Mouse (Mus musculus): ENCODE measurements at regions not wholly inside any gene's neighbourhood (a gene's known extent, or its start where the extent isn't known, plus 50 kb on each side); places are given as distances from the start of the nearest gene placed in this dataset.

- ATAC-seq (replicated peaks; ENCODE audit: low FRiP score, poor library complexity, severe bottlenecking), result no peak
Measured at GRCm38 (mm10) chr3:50882249-50882733, 342.0 kb upstream of the Noct start.

DNA sequence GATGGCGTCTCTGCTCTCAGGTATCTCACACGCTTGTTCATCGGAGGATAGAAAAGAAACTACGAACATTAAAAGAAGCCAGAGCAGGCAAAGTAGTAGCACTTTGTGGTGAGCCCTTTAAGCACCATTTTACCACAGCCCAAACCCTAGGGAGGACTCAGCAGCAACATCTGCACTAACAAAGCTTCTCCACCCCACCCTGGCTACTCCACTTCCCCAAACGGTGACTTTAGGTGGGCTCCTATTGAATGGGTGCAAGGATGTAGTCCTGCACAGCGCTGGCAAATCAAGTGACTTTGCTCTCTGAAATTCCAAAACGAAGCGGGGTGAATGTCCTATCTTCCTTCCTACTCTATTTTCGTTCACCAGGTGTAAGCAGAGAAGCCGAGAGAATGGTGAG is 337.9 kb upstream of the Noct start:
- no peak for ATAC-seq (replicated peaks; ENCODE audit: low FRiP score, poor library complexity, severe bottlenecking)

DNA sequence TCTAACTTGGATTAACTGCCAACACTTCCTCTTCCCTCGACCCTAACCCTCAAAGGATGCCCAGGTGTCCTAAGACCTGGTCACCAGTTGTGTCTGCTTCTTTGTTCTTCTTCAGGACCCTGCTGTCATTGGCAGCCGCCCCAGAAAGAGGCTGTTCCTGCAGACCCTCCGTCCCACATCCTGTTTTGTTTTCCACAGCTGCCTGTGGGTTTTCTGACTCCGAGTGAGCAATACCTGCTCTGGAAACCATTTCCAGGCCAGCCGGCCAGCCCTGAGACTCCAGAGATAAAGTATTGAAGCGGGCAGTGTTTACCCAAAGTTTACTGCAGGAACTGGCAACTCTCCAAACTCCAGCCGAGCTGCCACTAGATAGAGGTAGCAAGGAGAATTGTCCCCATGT is 337.2 kb upstream of the Noct start:
- no peak for ATAC-seq (replicated peaks; ENCODE audit: low FRiP score, poor library complexity, severe bottlenecking)

GRCm38 (mm10) chr3:50888571-50889210 is 335.6 kb upstream of the Noct start:
- no peak for ATAC-seq (replicated peaks; ENCODE audit: low FRiP score, poor library complexity, severe bottlenecking)

GRCm38 (mm10) chr3:50890537-50890936 is 333.7 kb upstream of the Noct start:
- ATAC-seq (replicated peaks; ENCODE audit: low FRiP score, poor library complexity, severe bottlenecking), result no peak

- ATAC-seq (replicated peaks; ENCODE audit: low FRiP score, poor library complexity, severe bottlenecking), result no peak
Measured at GRCm38 (mm10) chr3:50898179-50898578, 326.1 kb upstream of the Noct start.

DNA sequence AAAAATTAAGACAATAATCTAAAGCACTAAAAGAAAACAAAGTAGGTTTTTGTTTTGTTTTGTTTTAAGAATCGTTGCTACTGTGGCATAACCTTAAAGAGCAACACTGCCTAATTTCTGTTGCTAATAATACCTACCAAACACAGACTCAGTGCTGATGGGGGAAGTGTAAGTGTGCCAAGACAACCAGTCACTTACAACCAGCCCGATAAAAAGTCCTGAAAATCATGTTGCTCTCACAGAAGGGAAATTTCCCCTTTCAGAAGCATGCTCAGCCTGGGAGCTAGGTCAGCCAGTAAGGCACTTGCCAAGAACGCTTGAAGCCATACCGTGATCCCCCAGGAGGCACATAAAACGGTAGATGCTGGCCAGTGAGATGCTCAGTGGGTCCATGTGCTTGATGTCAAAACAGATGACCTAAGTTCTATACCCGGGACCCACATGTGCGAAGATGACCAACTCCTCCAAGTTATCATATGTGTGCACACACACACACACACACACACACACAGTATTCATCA is 324.4 kb upstream of the Noct start:
- no peak for ATAC-seq (replicated peaks; ENCODE audit: low FRiP score, poor library complexity, severe bottlenecking)

GRCm38 (mm10) chr3:50900566-50900965 is 323.7 kb upstream of the Noct start:
- no peak for ATAC-seq (replicated peaks; ENCODE audit: low FRiP score, poor library complexity, severe bottlenecking)

- no peak for ATAC-seq (replicated peaks; ENCODE audit: low FRiP score, poor library complexity, severe bottlenecking)
Measured at GRCm38 (mm10) chr3:50901321-50901720, 322.9 kb upstream of the Noct start.

GRCm38 (mm10) chr3:50902933-50903332 is 321.3 kb upstream of the Noct start:
- no peak for ATAC-seq (replicated peaks; ENCODE audit: low FRiP score, poor library complexity, severe bottlenecking)

DNA sequence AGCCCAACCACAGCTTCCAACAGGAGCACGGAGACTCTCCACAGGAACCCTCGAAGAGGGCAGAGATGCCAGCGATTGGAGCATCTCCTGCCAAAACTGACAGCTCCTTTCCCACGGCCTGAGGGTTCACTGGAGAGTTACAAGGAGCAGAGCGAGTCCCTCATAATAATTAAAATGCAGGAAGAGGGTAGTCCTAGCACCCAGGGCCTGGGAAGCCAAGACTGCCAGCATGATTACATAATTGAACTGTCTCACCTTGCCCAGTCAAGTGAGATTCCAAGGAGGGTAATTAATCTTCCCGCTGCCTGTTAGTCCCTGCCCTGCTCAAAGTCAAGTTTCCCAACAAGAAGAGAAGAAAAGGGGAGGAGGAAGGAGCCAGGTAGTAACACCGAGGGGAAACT is 319.5 kb upstream of the Noct start:
- ATAC-seq (replicated peaks; ENCODE audit: low FRiP score, poor library complexity, severe bottlenecking), result no peak

DNA sequence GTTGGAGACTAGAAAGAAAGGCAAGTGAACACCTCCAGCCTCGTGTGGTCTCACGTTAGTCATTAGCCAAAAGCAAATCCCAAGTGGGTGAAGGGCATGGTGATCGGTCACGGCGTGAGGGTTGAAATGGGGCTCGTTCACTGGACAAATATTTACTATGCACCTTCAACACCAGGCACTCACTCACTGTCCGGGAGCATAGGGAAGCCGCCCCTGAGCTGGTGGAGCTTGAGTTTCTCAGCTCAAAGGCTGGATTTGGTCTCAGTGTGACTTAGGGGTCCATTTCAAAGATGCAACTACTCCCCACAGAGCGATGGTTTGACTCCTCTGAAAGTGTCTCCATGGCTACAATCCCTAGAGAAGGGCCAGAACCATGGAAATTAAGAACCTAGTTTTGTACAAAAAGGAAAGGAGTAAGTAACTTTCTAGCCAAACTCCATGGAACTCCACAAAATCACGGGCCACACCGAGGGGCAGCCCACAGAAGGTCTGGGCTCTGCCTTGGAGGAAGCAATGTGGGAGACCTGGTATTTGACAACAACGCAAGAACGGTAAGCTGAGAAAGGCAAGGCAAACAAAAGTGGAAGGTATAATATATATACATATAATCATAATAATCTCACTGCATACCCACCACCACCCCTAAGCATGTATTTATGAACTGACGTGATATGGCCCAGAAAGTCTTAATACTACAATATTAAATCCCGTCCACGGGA is 318.8 kb upstream of the Noct start:
- ATAC-seq (replicated peaks; ENCODE audit: low FRiP score, poor library complexity, severe bottlenecking), result no peak

DNA sequence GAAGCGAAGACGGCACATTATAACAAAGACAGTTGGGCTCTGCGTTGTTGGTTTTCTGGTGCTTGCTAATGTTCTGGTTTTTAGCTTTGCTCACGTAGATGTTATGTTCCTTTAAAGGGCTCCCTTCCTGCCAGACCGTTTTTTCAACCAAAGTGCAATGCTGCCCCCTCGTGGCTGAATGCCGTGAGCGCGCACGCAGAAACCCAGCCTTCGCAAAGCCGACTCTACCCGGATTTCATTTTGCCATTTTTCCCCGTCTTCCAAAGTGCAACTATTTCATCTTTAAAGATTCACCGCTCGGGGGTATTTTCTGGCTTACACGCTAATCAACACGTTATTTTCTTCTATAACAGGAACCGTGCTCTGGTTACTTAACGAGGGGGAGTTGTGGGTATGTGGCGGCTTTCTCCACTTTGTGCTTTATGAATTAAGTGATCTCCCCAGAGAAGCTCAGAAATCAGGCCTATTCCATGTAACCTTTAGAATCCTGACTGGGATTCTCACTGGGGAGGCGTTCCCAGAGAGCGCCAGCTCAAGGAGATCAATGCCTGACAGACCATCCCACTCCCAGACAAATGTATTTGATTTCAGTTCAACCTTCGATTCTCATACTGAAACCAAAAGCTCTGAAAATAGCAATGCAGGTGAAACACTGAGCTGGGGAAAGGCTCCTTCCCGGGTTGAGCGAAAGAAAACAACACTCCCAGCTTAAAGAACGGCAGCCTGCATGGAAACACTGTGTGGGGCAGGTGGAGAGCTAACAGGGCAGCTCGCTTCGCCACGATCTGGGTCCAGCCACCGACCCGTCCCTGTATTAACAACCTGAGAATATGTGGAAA is 318.0 kb upstream of the Noct start:
- no peak for ATAC-seq (replicated peaks; ENCODE audit: low FRiP score, poor library complexity, severe bottlenecking)

DNA sequence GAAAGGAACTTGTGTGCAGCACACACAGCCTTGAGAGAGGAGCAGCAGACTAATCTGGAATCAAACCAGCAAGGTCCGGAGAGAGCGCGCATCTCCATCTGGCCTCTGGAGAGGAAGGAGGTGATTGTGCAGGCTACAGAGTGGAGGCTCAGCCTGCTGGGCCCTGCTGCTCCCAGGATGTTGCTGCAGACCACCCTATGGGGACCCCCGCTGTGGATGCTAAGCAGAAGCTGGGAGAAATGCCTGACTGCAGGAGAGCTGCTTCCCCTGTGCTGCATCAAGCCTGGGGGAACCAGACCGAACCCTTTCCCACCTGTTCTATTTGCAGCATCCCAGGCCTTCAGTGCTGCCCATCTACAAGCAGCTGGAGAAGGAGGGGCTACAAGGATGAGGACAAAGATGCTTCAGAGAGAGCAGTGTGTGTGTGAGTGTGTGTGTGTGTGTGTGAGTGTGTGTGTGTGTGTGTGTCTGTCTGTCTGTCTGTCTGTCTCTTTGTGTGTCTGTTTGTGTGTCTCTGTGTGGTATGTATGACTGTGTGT is 311.2 kb upstream of the Noct start:
- ATAC-seq (replicated peaks; ENCODE audit: low FRiP score, poor library complexity, severe bottlenecking), result no peak

- ATAC-seq (replicated peaks; ENCODE audit: low FRiP score, poor library complexity, severe bottlenecking), result no peak
Measured at GRCm38 (mm10) chr3:50914866-50915365, 309.3 kb upstream of the Noct start.

DNA sequence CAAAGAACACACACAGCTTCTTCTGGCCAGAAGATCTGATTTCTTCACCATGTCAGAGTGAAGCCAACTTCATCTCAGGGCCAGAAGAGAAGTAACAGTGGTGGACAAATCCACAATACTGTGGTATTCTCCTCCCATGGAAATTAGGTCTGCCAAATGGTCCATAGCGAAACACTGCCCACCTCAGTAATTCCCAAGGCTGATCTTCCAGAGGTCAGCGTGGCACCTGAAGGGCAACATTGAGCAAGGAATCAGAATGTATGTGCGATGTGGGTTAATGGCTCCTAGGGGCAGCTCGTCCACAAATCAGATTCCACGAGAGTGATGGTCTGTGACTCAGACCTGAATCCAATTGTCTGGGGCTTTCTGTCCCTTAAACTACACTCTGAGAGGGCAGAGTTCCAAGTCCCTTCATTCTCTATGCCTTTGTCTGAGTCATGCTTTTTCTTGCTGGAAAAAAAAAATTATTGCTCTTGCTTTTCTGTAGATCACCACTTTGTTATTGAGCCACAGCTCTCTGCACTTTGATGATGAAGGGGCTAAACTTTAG is 307.9 kb upstream of the Noct start:
- ATAC-seq (replicated peaks; ENCODE audit: low FRiP score, poor library complexity, severe bottlenecking), result no peak

DNA sequence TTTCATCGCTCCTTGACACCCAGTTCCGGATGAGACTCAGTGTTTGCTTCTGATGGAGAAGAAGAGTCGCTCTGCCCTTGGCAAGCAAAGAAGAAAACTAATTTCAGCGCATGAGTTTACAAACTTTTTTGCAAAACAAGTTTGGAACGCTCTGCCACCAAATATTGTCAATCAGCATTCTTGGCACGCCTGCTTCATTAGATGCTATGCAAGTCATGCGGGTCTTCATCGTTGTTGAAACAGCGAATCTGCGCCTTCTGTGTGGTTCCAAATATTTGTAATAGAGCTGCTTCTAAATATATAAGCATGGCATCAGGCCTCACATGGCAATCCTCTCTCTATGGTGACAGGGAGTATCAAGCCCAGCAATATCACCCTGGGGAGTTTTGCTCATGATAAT is 301.9 kb upstream of the Noct start:
- no peak for ATAC-seq (replicated peaks; ENCODE audit: low FRiP score, poor library complexity, severe bottlenecking)

DNA sequence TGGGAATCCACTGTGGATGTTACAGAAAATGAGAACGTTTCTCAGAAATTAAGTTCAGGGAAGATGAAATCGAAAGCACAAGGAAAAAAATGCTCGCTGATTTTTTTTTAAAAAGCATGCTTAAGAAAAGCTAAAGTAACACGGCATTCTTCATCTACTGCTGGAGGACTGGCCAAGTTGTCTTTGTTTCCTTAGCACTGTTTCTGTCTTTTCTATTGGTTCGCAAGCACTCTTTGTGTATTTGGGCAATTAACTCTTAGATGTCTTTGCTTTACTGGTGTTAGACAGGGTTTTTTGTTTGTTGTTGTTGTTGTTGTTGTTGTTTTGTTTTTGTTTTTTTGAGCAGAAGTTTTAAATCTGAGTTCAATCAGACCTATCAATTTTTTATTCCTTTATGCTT is 301.4 kb upstream of the Noct start:
- ATAC-seq (replicated peaks; ENCODE audit: low FRiP score, poor library complexity, severe bottlenecking), result no peak

DNA sequence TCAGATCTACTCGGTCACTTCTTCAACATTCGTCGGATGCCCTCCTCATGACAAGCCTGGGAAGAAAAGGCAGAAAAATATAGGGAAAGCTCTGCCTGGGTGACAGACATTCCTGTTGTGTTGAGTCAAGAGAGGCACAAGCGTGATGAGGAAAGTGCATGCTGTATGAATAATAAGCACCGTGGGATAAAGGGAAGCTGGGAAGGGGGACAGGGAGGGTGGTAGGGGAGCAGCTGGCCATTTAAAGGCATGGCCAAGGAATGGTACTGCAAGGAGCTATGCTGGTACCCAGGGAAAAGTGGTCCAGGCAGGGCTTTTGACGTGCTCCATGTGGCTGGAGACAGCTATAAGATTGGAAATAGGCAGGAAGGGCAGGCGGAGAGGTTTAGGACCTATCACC is 300.9 kb upstream of the Noct start:
- ATAC-seq (replicated peaks; ENCODE audit: low FRiP score, poor library complexity, severe bottlenecking), result no peak

DNA sequence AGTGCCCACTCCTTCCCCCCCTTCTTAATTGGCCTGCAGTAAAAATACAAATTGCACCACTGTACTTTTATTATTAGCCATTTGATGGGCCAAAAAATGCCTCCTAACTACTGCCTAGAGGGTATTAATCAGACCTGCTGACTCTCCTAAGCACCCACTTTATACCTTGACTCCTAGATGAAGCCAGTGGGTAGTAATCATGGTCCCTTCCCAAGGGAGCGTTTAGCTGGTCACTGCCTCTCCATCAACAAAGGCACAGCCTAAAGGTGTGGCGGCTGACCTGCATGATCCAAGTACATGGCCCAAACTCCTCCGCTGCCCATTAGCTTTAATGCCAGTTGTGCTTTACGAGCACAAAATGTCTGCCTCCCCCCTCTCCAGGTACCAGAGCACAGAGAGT is 296.9 kb upstream of the Noct start:
- ATAC-seq (replicated peaks; ENCODE audit: low FRiP score, poor library complexity, severe bottlenecking), result no peak
